Mouse (Mus musculus) lung, adult 2 months (tissue): ENCODE results near the gene Gabrb3. TPM values are rescaled to one million over a fixed set of nuclear protein-coding genes. Genes with fewer than 3 reads are reported as not detected.

Source experiments
- DNase-seq: peaks from one replicate; pipeline ENCODE4 v3.0.0; 2022
- H3K4me1 ChIP-seq: fragments of 200-500 bp; 2 replicates; pipeline ENCODE4 v1.6.1; 2011; ENCODE audit warnings: low read length; ENCODE audit not compliant: control insufficient read depth, insufficient read depth
- H3K4me3 ChIP-seq: fragments of 200-500 bp; replicated peaks from 2 replicates; pipeline ENCODE3; 2011; ENCODE audit warnings: low read depth, mild to moderate bottlenecking, control low read depth, low read length; ENCODE audit errors: extremely low read depth
- CTCF ChIP-seq: fragments of 200-500 bp; IDR thresholded peaks from 2 replicates; pipeline ENCODE4 v1.5.1; 2011; ENCODE audit warnings: mild to moderate bottlenecking, low read length, control low read depth; ENCODE audit not compliant: insufficient read depth
- POLR2A ChIP-seq: fragments of 200-500 bp; IDR thresholded peaks from 2 replicates; pipeline ENCODE4 v1.6.1; 2011; ENCODE audit warnings: low read depth, mild to moderate bottlenecking, control low read depth, low read length, borderline replicate concordance; ENCODE audit errors: extremely low read depth
- WGBS: fragments of 180-500 bp; shearing (Covaris S2); methylation state at CpG from one replicate; pipeline ENCODE4 v1.1.7; 2018; 5-methylcytosine and 5-hydroxymethylcytosine counted together
- polyA plus RNA-seq: library from polyadenylated mRNA; depleted of rRNA; stranded (reverse); fragments of >200 nt; gene quantifications from 2 replicates; pipeline ENCODE4 v1.2.3, GENCODE M21; 2012; rRNA removed

The Gabrb3 gene
- polyA plus RNA-seq = 0.08 TPM in 2 replicates

GRCm38 (mm10) chr7:57419392-57419791 lies at the start of gene Gabrb3:
Gabrb3 (plus strand) TSS chr7:57419692.
- WGBS = 64% methylated on average over 2 of the region's 2 CpGs
- DNase-seq = no peak
- Histone ChIP-seq H3K4me1 (no peaks in the 10 kb centered on the region), H3K4me3 (no peak within 1 kb of the TSS)
- TF ChIP-seq CTCF = no peak
- no peak for TF ChIP-seq POLR2A

- TF ChIP-seq POLR2A (no peak), CTCF (no peak)
- no peak for DNase-seq
- WGBS = 20% methylated on average over 4 of the region's 4 CpGs
- no peaks in the 10 kb centered on the region for H3K4me1 ChIP-seq
- no peak overlapping the region for H3K4me3 ChIP-seq
Measured at GRCm38 (mm10) chr7:57384112-57384511, 35.4 kb upstream of the Gabrb3 start.

GRCm38 (mm10) chr7:57386517-57387340 lies 32.8 kb upstream of the Gabrb3 start, which contains the start of gene Gabrg3:
Gabrg3 (minus strand) TSS chr7:57387188.
- DNase-seq = no peak
- TF ChIP-seq POLR2A = no peak
- no peak for TF ChIP-seq CTCF
- Histone ChIP-seq H3K4me3 (no peak within 1 kb of the TSS), H3K4me1 (no peaks in the 10 kb centered on the region)
- 2% methylated on average over 69 of the region's 71 CpGs for WGBS

GRCm38 (mm10) chr7:57387341-57387654 lies 32.2 kb upstream of the Gabrb3 start:
- Histone ChIP-seq H3K4me3 (no peak overlapping the region), H3K4me1 (no peaks in the 10 kb centered on the region)
- WGBS = 22% methylated on average over 6 of the region's 6 CpGs
- no peak for DNase-seq
- TF ChIP-seq CTCF (no peak), POLR2A (no peak)

GRCm38 (mm10) chr7:57390046-57390445 lies 29.4 kb upstream of the Gabrb3 start:
- 32% methylated on average over 4 of the region's 4 CpGs for WGBS
- H3K4me1 ChIP-seq = no peaks in the 10 kb centered on the region
- no peak for DNase-seq
- TF ChIP-seq CTCF (no peak), POLR2A (no peak)
- H3K4me3 ChIP-seq = no peak overlapping the region

GRCm38 (mm10) chr7:57393551-57393950 lies 25.9 kb upstream of the Gabrb3 start:
- TF ChIP-seq CTCF (no peak), POLR2A (no peak)
- WGBS = 67% methylated on average over 4 of the region's 4 CpGs
- no peaks in the 10 kb centered on the region for H3K4me1 ChIP-seq
- no peak for DNase-seq
- no peak overlapping the region for H3K4me3 ChIP-seq

GRCm38 (mm10) chr7:57411163-57411562 lies 8.3 kb upstream of the Gabrb3 start:
- 76% methylated on average over 4 of the region's 4 CpGs for WGBS
- Histone ChIP-seq H3K4me3 (no peak overlapping the region), H3K4me1 (no peaks in the 10 kb centered on the region)
- TF ChIP-seq POLR2A (no peak), CTCF (no peak)
- DNase-seq = no peak

- H3K4me1 ChIP-seq = no peaks in the 10 kb centered on the region
- WGBS = 42% methylated on average over 1 of the region's 1 CpGs
Measured at GRCm38 (mm10) chr7:57412896-57413295, 6.6 kb upstream of the Gabrb3 start.

GRCm38 (mm10) chr7:57421044-57421443 lies 1.6 kb downstream of the Gabrb3 start:
- DNase-seq = no peak
- WGBS = 71% methylated on average over 1 of the region's 1 CpGs
- Histone ChIP-seq H3K4me3 (no peak overlapping the region), H3K4me1 (no peaks in the 10 kb centered on the region)
- no peak for TF ChIP-seq CTCF
- no peak for TF ChIP-seq POLR2A

More at GRCm38 (mm10) chr7:57412896-57413295, 6.6 kb upstream of the Gabrb3 start:
- no peak overlapping the region for H3K4me3 ChIP-seq
- no peak for DNase-seq
- TF ChIP-seq CTCF = no peak
- no peak for TF ChIP-seq POLR2A

GRCm38 (mm10) chr7:57422675-57423074 lies 3.2 kb downstream of the Gabrb3 start:
- TF ChIP-seq POLR2A = no peak
- TF ChIP-seq CTCF = no peak
- no peak for DNase-seq
- Histone ChIP-seq H3K4me1 (no peaks in the 10 kb centered on the region), H3K4me3 (no peak overlapping the region)
- WGBS = 69% methylated on average over 1 of the region's 1 CpGs

- no peak overlapping the region for H3K4me3 ChIP-seq
- no peak for DNase-seq
- H3K4me1 ChIP-seq = no peaks in the 10 kb centered on the region
- 67% methylated on average over 1 of the region's 1 CpGs for WGBS
- TF ChIP-seq POLR2A (no peak), CTCF (no peak)
Measured at GRCm38 (mm10) chr7:57448239-57448638, 28.7 kb downstream of the Gabrb3 start.
